Mouse (Mus musculus): ENCODE measurements around the gene Pik3r1.

GRCm38 (mm10) chr13:101799318-101799717 is 31.3 kb upstream of the Pik3r1 start:
- TF ChIP-seq MYOG (IDR thresholded peaks at IDR 0.05; ENCODE audit: control insufficient read depth, extremely low read depth, insufficient read length) (no peak), MYOD1 (IDR thresholded peaks at IDR 0.05; ENCODE audit: control insufficient read depth, insufficient read length, low read depth) (no peak)

Data from C2C12 (cell line).